Mouse (Mus musculus): ENCODE data around the gene Dusp12.
A peak's percentile ranks its signal among the peaks of the same experiment; 100 is the strongest.

GRCm38 (mm10) chr1:170839685-170840084 lies 45.7 kb downstream of the Dusp12 start:
- TF ChIP-seq SIN3A (IDR thresholded peaks at IDR 0.05; ENCODE audit: low read length), result peak; percentile 50; the same call in 1 of the 2 replicates
- TF ChIP-seq NELFE (IDR thresholded peaks at IDR 0.05; ENCODE audit: low read depth, low read length), result no peak

Data from CH12.LX (cell line).